9 mouse cellular contexts compared by ENCODE assay signal in the genomic region with DNA sequence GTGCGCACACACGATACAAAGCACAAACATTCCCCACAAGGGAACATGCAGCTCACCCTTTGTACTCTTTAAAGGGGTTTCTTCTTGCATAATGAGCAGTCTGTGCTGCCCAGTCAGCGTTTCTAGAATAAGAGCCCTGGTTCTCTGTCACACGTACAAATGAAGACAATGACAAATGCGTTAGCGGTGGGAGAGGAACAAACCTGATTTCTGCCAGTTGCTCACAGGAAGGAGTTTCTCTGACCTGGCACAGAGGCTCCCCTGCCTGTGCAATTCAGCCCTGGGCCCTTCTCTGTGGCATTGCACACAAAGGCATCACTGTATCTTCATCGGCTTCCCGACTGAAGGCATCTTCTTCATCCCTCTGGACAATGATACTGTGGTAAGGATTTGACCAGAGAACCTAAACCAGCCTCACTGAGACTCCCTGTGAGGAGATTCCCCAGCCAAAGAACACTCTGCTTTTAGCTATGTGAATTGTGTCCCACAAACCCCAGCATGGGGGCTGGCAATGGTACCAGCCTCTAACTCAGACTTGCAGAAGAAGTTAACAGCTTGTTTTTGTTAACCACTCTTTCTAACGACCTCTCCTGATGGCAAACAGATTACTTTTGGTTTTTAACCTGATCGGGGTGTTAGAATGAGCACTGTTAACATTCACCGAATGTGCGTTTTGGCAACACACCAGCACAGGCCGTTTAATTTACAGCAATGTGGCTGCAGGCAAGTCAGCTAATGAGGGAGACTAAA.
DNase-seq lines count a peak whose midpoint lies in the region; ATAC-seq and TF ChIP-seq lines count a peak whose summit lies in the region.
"Had no signal": no experiment of that assay in that cellular context is flagged by ENCODE, and none has a peak within 500 bp of the region (broad histone marks: within the 10 kb centered on the region; RNA-seq: fewer than 3 reads in every experiment).

No protein-coding gene starts in this region.

- H3K27me3 ChIP-seq in stomach, embryonic 16.5 days (ENCODE audit: control insufficient read depth, insufficient read depth, low read length) = no peaks in the 10 kb centered on the region
- no peaks in the 10 kb centered on the region for H3K27me3 ChIP-seq in stomach, postnatal 0 days (ENCODE audit: control insufficient read depth, insufficient read depth, low read length)
- no peaks in the 10 kb centered on the region for H3K27me3 ChIP-seq in forebrain, postnatal 0 days (ENCODE audit: insufficient read depth, low read length)
- H3K27me3 ChIP-seq in limb, embryonic 10.5 days (ENCODE audit: low read depth, poor library complexity, severe bottlenecking) = no peaks in the 10 kb centered on the region
- H3K27me3 ChIP-seq in intestine, embryonic 16.5 days (replicated peaks; ENCODE audit: control insufficient read depth, insufficient read depth, low read length) = no peaks in the 10 kb centered on the region

- no peak overlapping the region for H3K27ac ChIP-seq in stomach, embryonic 16.5 days (ENCODE audit: low read length)
- no peak overlapping the region for H3K27ac ChIP-seq in stomach, postnatal 0 days (replicated peaks)
- peak overlapping the region; percentile 21; the same call in 1 of the 2 replicates for H3K27ac ChIP-seq in forebrain, postnatal 0 days (ENCODE audit: low read depth, low read length)
- H3K27ac ChIP-seq in limb, embryonic 10.5 days = peak overlapping the region; percentile 73
- H3K27ac ChIP-seq in intestine, embryonic 16.5 days (ENCODE audit: low read length) = no peak overlapping the region

- WGBS in stomach, embryonic 16.5 days = 42% methylated on average over 13 of the region's 13 CpGs
- WGBS in stomach, postnatal 0 days = 40% methylated on average over 13 of the region's 13 CpGs
- WGBS in forebrain, postnatal 0 days = 10% methylated on average over 13 of the region's 13 CpGs
- WGBS in limb, embryonic 10.5 days = 53% methylated on average over 13 of the region's 13 CpGs
- WGBS in intestine, embryonic 16.5 days = 52% methylated on average over 13 of the region's 13 CpGs

- ATAC-seq in stomach, embryonic 16.5 days (ENCODE audit: insufficient read depth, low FRiP score) = no peak
- no peak for ATAC-seq in stomach, postnatal 0 days (ENCODE audit: low FRiP score, low TSS enrichment)
- peak; percentile 73 for ATAC-seq in forebrain, postnatal 0 days
- ATAC-seq in intestine, embryonic 16.5 days = no peak

- no peak for TF ChIP-seq EP300 in stomach, postnatal 0 days (optimal IDR thresholded peaks at IDR 0.05)

- H3K4me1 ChIP-seq in stomach, embryonic 16.5 days (ENCODE audit: control insufficient read depth, insufficient read depth, low read length) = no peaks in the 10 kb centered on the region
- H3K4me1 ChIP-seq in stomach, postnatal 0 days (replicated peaks; ENCODE audit: control insufficient read depth, insufficient read depth) = no peaks in the 10 kb centered on the region
- H3K4me1 ChIP-seq in forebrain, postnatal 0 days (ENCODE audit: insufficient read depth) = peaks cover 10% of the 10 kb centered on the region
- peaks cover 22% of the 10 kb centered on the region for H3K4me1 ChIP-seq in limb, embryonic 10.5 days
- H3K4me1 ChIP-seq in intestine, embryonic 16.5 days (ENCODE audit: control insufficient read depth, insufficient read depth, low read length) = no peaks in the 10 kb centered on the region

- H3K9ac ChIP-seq in stomach, embryonic 16.5 days (ENCODE audit: low read length) = 0 out of 2 replicates have a peak overlapping the region, but pooled peaks have one; percentile 18
- H3K9ac ChIP-seq in stomach, postnatal 0 days (ENCODE audit: low read length) = no peak overlapping the region
- peak overlapping the region; percentile 10 for H3K9ac ChIP-seq in forebrain, postnatal 0 days
- no peak overlapping the region for H3K9ac ChIP-seq in intestine, embryonic 16.5 days (ENCODE audit: low read depth, low read length)

- no peak for DNase-seq in stomach, postnatal 0 days (ENCODE audit: low spot score)
- no peak for DNase-seq in forebrain, postnatal 0 days
- no peak for DNase-seq in limb, embryonic 10.5 days (ENCODE audit: low spot score)
- no peak for DNase-seq in heart, adult 9 months (ENCODE audit: low spot score in 2 of 2)
- DNase-seq in urinary bladder, postnatal 14 days (ENCODE audit: low spot score) = no peak
- DNase-seq in urinary bladder, postnatal 10 days (ENCODE audit: low spot score) = no peak
- DNase-seq: gastrocnemius, postnatal 10 days had no signal

- H3K4me3 ChIP-seq in stomach, embryonic 16.5 days (replicated peaks; ENCODE audit: low read length) = no peak overlapping the region
- H3K4me3 ChIP-seq in stomach, postnatal 0 days (ENCODE audit: low read depth, low read length) = no peak overlapping the region
- H3K4me3 ChIP-seq in forebrain, postnatal 0 days (ENCODE audit: low read depth, low read length) = no peak overlapping the region
- no peak overlapping the region for H3K4me3 ChIP-seq in limb, embryonic 10.5 days
- H3K4me3 ChIP-seq in intestine, embryonic 16.5 days (ENCODE audit: low read length) = no peak overlapping the region

- no peaks in the 10 kb centered on the region for H3K36me3 ChIP-seq in stomach, embryonic 16.5 days (ENCODE audit: control insufficient read depth, insufficient read depth, low read length)
- no peaks in the 10 kb centered on the region for H3K36me3 ChIP-seq in stomach, postnatal 0 days (ENCODE audit: control insufficient read depth, insufficient read depth, low read length)
- no peaks in the 10 kb centered on the region for H3K36me3 ChIP-seq in forebrain, postnatal 0 days (ENCODE audit: insufficient read depth)
- no peaks in the 10 kb centered on the region for H3K36me3 ChIP-seq in limb, embryonic 10.5 days
- no peaks in the 10 kb centered on the region for H3K36me3 ChIP-seq in intestine, embryonic 16.5 days (ENCODE audit: control insufficient read depth, insufficient read depth, low read length)

- TF ChIP-seq CTCF in stomach, postnatal 0 days (IDR thresholded peaks at IDR 0.05; ENCODE audit: low read depth) = no peak
- no peak for TF ChIP-seq CTCF in forebrain, postnatal 0 days (IDR thresholded peaks at IDR 0.05; ENCODE audit: low read depth)

- no peak overlapping the region for H3K4me2 ChIP-seq in stomach, embryonic 16.5 days (ENCODE audit: low read depth, low read length)
- H3K4me2 ChIP-seq in stomach, postnatal 0 days (replicated peaks; ENCODE audit: low read depth) = no peak overlapping the region
- H3K4me2 ChIP-seq in forebrain, postnatal 0 days (ENCODE audit: low read depth) = peak overlapping the region; percentile 24; the same call in 1 of the 2 replicates
- no peak overlapping the region for H3K4me2 ChIP-seq in intestine, embryonic 16.5 days (ENCODE audit: low read depth, low read length)

- H3K9me3 ChIP-seq in stomach, embryonic 16.5 days (replicated peaks; ENCODE audit: control insufficient read depth, low read length) = no peaks in the 10 kb centered on the region
- no peaks in the 10 kb centered on the region for H3K9me3 ChIP-seq in stomach, postnatal 0 days (ENCODE audit: control insufficient read depth, low read length)
- H3K9me3 ChIP-seq in forebrain, postnatal 0 days (ENCODE audit: low read length) = no peaks in the 10 kb centered on the region
- H3K9me3 ChIP-seq in limb, embryonic 10.5 days (replicated peaks) = no peaks in the 10 kb centered on the region
- H3K9me3 ChIP-seq in intestine, embryonic 16.5 days (ENCODE audit: control insufficient read depth, low read length) = no peaks in the 10 kb centered on the region

Comparison
In these comparisons a context has a peak if more than half of its experiments do, and no peak if none do; other contexts are left out.
1. H3K9ac ChIP-seq: peak in stomach, embryonic 16.5 days (single experiment) and forebrain, postnatal 0 days (single experiment); none in stomach, postnatal 0 days (single experiment) and intestine, embryonic 16.5 days (single experiment).
2. H3K27ac ChIP-seq: peak in forebrain, postnatal 0 days (single experiment) and limb, embryonic 10.5 days (single experiment); none in stomach, embryonic 16.5 days (single experiment), stomach, postnatal 0 days (single experiment) and intestine, embryonic 16.5 days (single experiment).